In genomic region chr8:124810056-124810610, GRCm38 (mm10) we compare ENCODE assay signal across 12 mouse cellular contexts. TPM values are rescaled to one million over a fixed set of nuclear protein-coding genes. Genes with fewer than 3 reads are reported as not detected.
A peak's percentile ranks its signal among the peaks of the same experiment; 100 is the strongest.
DNase-seq lines count a peak whose midpoint lies in the region; ATAC-seq and TF ChIP-seq lines count a peak whose summit lies in the region.
"Had no signal": no experiment of that assay in that cellular context is flagged by ENCODE, and none has a peak within 500 bp of the region (broad histone marks: within the 10 kb centered on the region; RNA-seq: fewer than 3 reads in every experiment).

No protein-coding gene starts in this region.

- no peak for TF ChIP-seq EP300 in stomach, postnatal 0 days (optimal IDR thresholded peaks at IDR 0.05)

- H3K9ac ChIP-seq in kidney, embryonic 15.5 days: no peak overlapping the region
- H3K9ac ChIP-seq in midbrain, postnatal 0 days (replicated peaks; ENCODE audit: low read length, poor library complexity, severe bottlenecking): no peak overlapping the region
- no peak overlapping the region for H3K9ac ChIP-seq in midbrain, embryonic 13.5 days (replicated peaks)
- H3K9ac ChIP-seq in stomach, postnatal 0 days (ENCODE audit: low read length): no peak overlapping the region
- H3K9ac ChIP-seq: limb, embryonic 13.5 days had no signal

- no peak overlapping the region for H3K27ac ChIP-seq in kidney, adult 2 months (ENCODE audit: insufficient read depth, low read depth, low read length)
- no peak overlapping the region for H3K27ac ChIP-seq in kidney, embryonic 15.5 days
- no peak overlapping the region for H3K27ac ChIP-seq in midbrain, postnatal 0 days (ENCODE audit: low read depth, low read length)
- no peak overlapping the region for H3K27ac ChIP-seq in midbrain, embryonic 13.5 days
- H3K27ac ChIP-seq in stomach, postnatal 0 days (replicated peaks): no peak overlapping the region
- H3K27ac ChIP-seq: limb, embryonic 13.5 days had no signal

- TF ChIP-seq CTCF in kidney, adult 2 months (conservative IDR thresholded peaks at IDR 0.05; ENCODE audit: insufficient read depth, insufficient read length, low read depth, low read length): peak; percentile 65
- peak; percentile 48 for TF ChIP-seq CTCF in midbrain, postnatal 0 days (IDR thresholded peaks at IDR 0.05)
- peak; percentile 62 for TF ChIP-seq CTCF in stomach, postnatal 0 days (IDR thresholded peaks at IDR 0.05; ENCODE audit: low read depth)

- H3K4me1 ChIP-seq in kidney, adult 2 months (ENCODE audit: control insufficient read depth, insufficient read depth, low read length): no peaks in the 10 kb centered on the region
- H3K4me1 ChIP-seq in kidney, embryonic 15.5 days: no peaks in the 10 kb centered on the region
- H3K4me1 ChIP-seq in midbrain, postnatal 0 days (ENCODE audit: insufficient read depth, low read length): peaks cover 4% of the 10 kb centered on the region; the same call in 1 of the 2 replicates
- H3K4me1 ChIP-seq in midbrain, embryonic 13.5 days (replicated peaks): peaks cover 21% of the 10 kb centered on the region
- no peaks in the 10 kb centered on the region for H3K4me1 ChIP-seq in stomach, postnatal 0 days (replicated peaks; ENCODE audit: control insufficient read depth, insufficient read depth)
- H3K4me1 ChIP-seq: limb, embryonic 13.5 days had no signal

- H3K36me3 ChIP-seq in kidney, adult 2 months (ENCODE audit: control insufficient read depth, insufficient read depth, low read length): no peaks in the 10 kb centered on the region
- no peaks in the 10 kb centered on the region for H3K36me3 ChIP-seq in kidney, embryonic 15.5 days
- H3K36me3 ChIP-seq in midbrain, postnatal 0 days (ENCODE audit: insufficient read depth, low read length): peaks cover 4% of the 10 kb centered on the region
- peaks cover 7% of the 10 kb centered on the region for H3K36me3 ChIP-seq in midbrain, embryonic 13.5 days
- H3K36me3 ChIP-seq in stomach, postnatal 0 days (ENCODE audit: control insufficient read depth, insufficient read depth, low read length): no peaks in the 10 kb centered on the region
- H3K36me3 ChIP-seq: limb, embryonic 13.5 days had no signal

- no peaks in the 10 kb centered on the region for H3K9me3 ChIP-seq in kidney, embryonic 15.5 days (replicated peaks)
- no peaks in the 10 kb centered on the region for H3K9me3 ChIP-seq in midbrain, postnatal 0 days (ENCODE audit: low read length)
- H3K9me3 ChIP-seq in midbrain, embryonic 13.5 days: no peaks in the 10 kb centered on the region
- no peaks in the 10 kb centered on the region for H3K9me3 ChIP-seq in stomach, postnatal 0 days (ENCODE audit: control insufficient read depth, low read length)
- H3K9me3 ChIP-seq: limb, embryonic 13.5 days had no signal

- TF ChIP-seq POLR2A in kidney, adult 2 months (IDR thresholded peaks at IDR 0.05; ENCODE audit: low read depth, low read length): no peak

- no peak for ATAC-seq in kidney, embryonic 15.5 days (replicated peaks; ENCODE audit: low FRiP score)
- no peak for ATAC-seq in midbrain, postnatal 0 days (ENCODE audit: low FRiP score)
- no peak for ATAC-seq in midbrain, embryonic 13.5 days
- ATAC-seq in stomach, postnatal 0 days (ENCODE audit: low FRiP score, low TSS enrichment): no peak

- no peak overlapping the region for H3K4me3 ChIP-seq in kidney, adult 2 months (ENCODE audit: insufficient read depth, low read depth, low read length)
- no peak overlapping the region for H3K4me3 ChIP-seq in kidney, embryonic 15.5 days (replicated peaks)
- no peak overlapping the region for H3K4me3 ChIP-seq in midbrain, postnatal 0 days (ENCODE audit: low read depth, low read length)
- no peak overlapping the region for H3K4me3 ChIP-seq in midbrain, embryonic 13.5 days (replicated peaks)
- H3K4me3 ChIP-seq in stomach, postnatal 0 days (ENCODE audit: low read depth, low read length): no peak overlapping the region
- H3K4me3 ChIP-seq: limb, embryonic 13.5 days; myocyte had no signal

- H3K27me3 ChIP-seq in kidney, adult 2 months (replicated peaks; ENCODE audit: control insufficient read depth, insufficient read depth, low read length): no peaks in the 10 kb centered on the region
- H3K27me3 ChIP-seq in kidney, embryonic 15.5 days: 0 out of 2 replicates have a peak, but pooled peaks cover 2% of the 10 kb centered on the region
- no peaks in the 10 kb centered on the region for H3K27me3 ChIP-seq in midbrain, postnatal 0 days (ENCODE audit: insufficient read depth, low read length)
- H3K27me3 ChIP-seq in midbrain, embryonic 13.5 days: 0 out of 2 replicates have a peak, but pooled peaks cover 2% of the 10 kb centered on the region
- no peaks in the 10 kb centered on the region for H3K27me3 ChIP-seq in stomach, postnatal 0 days (ENCODE audit: control insufficient read depth, insufficient read depth, low read length)
- H3K27me3 ChIP-seq: limb, embryonic 13.5 days had no signal

- H3K4me2 ChIP-seq in kidney, embryonic 15.5 days: no peak overlapping the region
- no peak overlapping the region for H3K4me2 ChIP-seq in midbrain, postnatal 0 days (ENCODE audit: low read depth, low read length, poor library complexity, severe bottlenecking)
- no peak overlapping the region for H3K4me2 ChIP-seq in midbrain, embryonic 13.5 days (replicated peaks)
- H3K4me2 ChIP-seq in stomach, postnatal 0 days (replicated peaks; ENCODE audit: low read depth): no peak overlapping the region
- H3K4me2 ChIP-seq: heart, embryonic 11.5 days; limb, embryonic 13.5 days had no signal

- peak; percentile 55 to 56 for DNase-seq in cerebellum, postnatal 10 days
- no peak for DNase-seq in cerebellum, adult 11-12 months
- DNase-seq in kidney, adult 2 months: peak; percentile 58
- no peak for DNase-seq in midbrain, postnatal 0 days (ENCODE audit: low spot score)
- no peak for DNase-seq in stomach, postnatal 0 days (ENCODE audit: low spot score)
- DNase-seq in right cerebral cortex, postnatal 25 days: no peak

- 54% methylated on average over 5 of the region's 5 CpGs for WGBS in kidney, adult 2 months
- WGBS in kidney, embryonic 15.5 days: 59% methylated on average over 5 of the region's 5 CpGs
- 56% methylated on average over 5 of the region's 5 CpGs for WGBS in midbrain, postnatal 0 days
- WGBS in midbrain, embryonic 13.5 days: 69% methylated on average over 5 of the region's 5 CpGs
- WGBS in stomach, postnatal 0 days: 51% methylated on average over 5 of the region's 5 CpGs

RNA-seq across cellular contexts. Expression of gene Trim67, which starts 17.2 kb away (rescaled TPM):
- polyA plus RNA-seq in kidney, adult 2 months (2012; rRNA removed): 0.14 and 0.30 TPM in 2 replicates
- polyA plus RNA-seq in kidney, embryonic 15.5 days (2015; fragmentation: Nextera tagmentation; extraction: Ambion mirVana): 0.10 and 0.36 TPM in 2 replicates
- total RNA-seq in midbrain, postnatal 0 days (2014; rRNA removed): 87.1 and 104 TPM in 2 replicates
- 22.0 and 25.6 TPM in 2 replicates for polyA plus RNA-seq in midbrain, postnatal 0 days (2015; fragmentation: Nextera tagmentation; extraction: Ambion mirVana)
- 16.8 and 17.6 TPM in 2 replicates for polyA plus RNA-seq in midbrain, embryonic 13.5 days (2015; fragmentation: Nextera tagmentation; extraction: Ambion mirVana)
- polyA plus RNA-seq in stomach, postnatal 0 days (2015; fragmentation: Nextera tagmentation; extraction: Ambion mirVana): 0.23 and 0.33 TPM in 2 replicates
- polyA plus RNA-seq: thymus, postnatal 0 days had no signal

RNA-seq across cellular contexts. Expression of gene Gnpat, which starts 52.7 kb away (rescaled TPM):
- 69.7 and 72.9 TPM in 2 replicates for polyA plus RNA-seq in kidney, adult 2 months (2012; rRNA removed)
- 101 and 114 TPM in 2 replicates for polyA plus RNA-seq in kidney, embryonic 15.5 days (2015; fragmentation: Nextera tagmentation; extraction: Ambion mirVana)
- 45.1 and 47.2 TPM in 2 replicates for total RNA-seq in midbrain, postnatal 0 days (2014; rRNA removed)
- 48.2 and 58.5 TPM in 2 replicates for polyA plus RNA-seq in midbrain, postnatal 0 days (2015; fragmentation: Nextera tagmentation; extraction: Ambion mirVana)
- polyA plus RNA-seq in midbrain, embryonic 13.5 days (2015; fragmentation: Nextera tagmentation; extraction: Ambion mirVana): 99.1 and 106 TPM in 2 replicates
- 41.1 and 41.4 TPM in 2 replicates for polyA plus RNA-seq in stomach, postnatal 0 days (2015; fragmentation: Nextera tagmentation; extraction: Ambion mirVana)

RNA-seq across cellular contexts. Expression of gene 2810004N23Rik, which starts 52.8 kb away (rescaled TPM):
- polyA plus RNA-seq in kidney, adult 2 months (2012; rRNA removed): 13.6 and 13.8 TPM in 2 replicates
- 52.7 and 53.3 TPM in 2 replicates for polyA plus RNA-seq in kidney, embryonic 15.5 days (2015; fragmentation: Nextera tagmentation; extraction: Ambion mirVana)
- total RNA-seq in midbrain, postnatal 0 days (2014; rRNA removed): 20.6 and 24.7 TPM in 2 replicates
- 20.3 and 20.4 TPM in 2 replicates for polyA plus RNA-seq in midbrain, postnatal 0 days (2015; fragmentation: Nextera tagmentation; extraction: Ambion mirVana)
- polyA plus RNA-seq in midbrain, embryonic 13.5 days (2015; fragmentation: Nextera tagmentation; extraction: Ambion mirVana): 35.9 and 37.4 TPM in 2 replicates
- 20.2 and 21.3 TPM in 2 replicates for polyA plus RNA-seq in stomach, postnatal 0 days (2015; fragmentation: Nextera tagmentation; extraction: Ambion mirVana)

RNA-seq across cellular contexts. Expression of gene Fam89a, which starts 58.5 kb away (rescaled TPM):
- 1.9 TPM in 2 replicates for polyA plus RNA-seq in kidney, adult 2 months (2012; rRNA removed)
- polyA plus RNA-seq in kidney, embryonic 15.5 days (2015; fragmentation: Nextera tagmentation; extraction: Ambion mirVana): 4.9 TPM in 2 replicates
- 1.2 TPM in 1 of 2 replicates, not detected in the other for total RNA-seq in midbrain, postnatal 0 days (2014; rRNA removed)
- 0.25 and 0.26 TPM in 2 replicates for polyA plus RNA-seq in midbrain, postnatal 0 days (2015; fragmentation: Nextera tagmentation; extraction: Ambion mirVana)
- 0.40 and 0.43 TPM in 2 replicates for polyA plus RNA-seq in midbrain, embryonic 13.5 days (2015; fragmentation: Nextera tagmentation; extraction: Ambion mirVana)
- polyA plus RNA-seq in stomach, postnatal 0 days (2015; fragmentation: Nextera tagmentation; extraction: Ambion mirVana): 12.5 and 13.0 TPM in 2 replicates

Comparison
In these comparisons a context has a peak if more than half of its experiments do, and no peak if none do; other contexts are left out.
1. DNase-seq: peak in cerebellum, postnatal 10 days (2 of 2) and kidney, adult 2 months (single experiment); none in cerebellum, adult 11-12 months (single experiment), midbrain, postnatal 0 days (single experiment), stomach, postnatal 0 days (single experiment) and right cerebral cortex, postnatal 25 days (single experiment).
2. RNA of gene Trim67, which starts 17.2 kb away (polyA plus RNA-seq): 22.0 to 25.6 TPM in midbrain, postnatal 0 days and 16.8 to 17.6 TPM in midbrain, embryonic 13.5 days; 0.10 to 0.36 TPM in kidney, embryonic 15.5 days, 0.14 to 0.30 TPM in kidney, adult 2 months and 0.23 to 0.33 TPM in stomach, postnatal 0 days; every median in the first group is over 10 times any median in the second.
3. Peak in every context shown above with its lines, with median percentiles within 50 percentile points of each other: CTCF ChIP-seq.